Mouse (Mus musculus): Measurements from ENCODE around the gene Irf4. TPM values are rescaled to one million over a fixed set of nuclear protein-coding genes. Genes with fewer than 3 reads are reported as not detected.

Irf4 gene
- polyA plus RNA-seq, 1 experiment from 2014 or later, result 0.05 TPM

DNA sequence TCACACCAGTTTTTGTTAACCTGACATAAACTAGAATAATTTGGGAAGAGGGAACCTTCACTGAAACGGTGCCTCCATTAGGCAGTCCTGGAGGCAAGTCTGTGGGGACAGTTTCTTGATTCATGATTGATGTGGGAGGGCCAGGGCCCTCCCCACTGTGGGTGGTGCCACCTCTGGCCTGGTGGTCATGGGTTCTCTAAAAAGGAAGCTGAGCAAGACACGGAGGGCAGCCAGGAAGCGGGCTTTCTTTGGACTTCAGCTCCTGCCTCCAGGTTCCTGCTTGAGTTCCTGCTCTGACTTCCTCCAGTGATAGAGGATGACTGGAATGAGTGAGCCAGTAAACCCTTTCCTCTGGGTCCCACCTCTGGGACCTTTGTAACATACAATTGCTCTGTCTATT lies 39.4 kb downstream of the Irf4 start:
- 82% methylated on average over 3 of the region's 3 CpGs for WGBS
- Histone ChIP-seq H3K36me3 (no peaks in the 10 kb centered on the region), H3K4me2 (replicated peaks) (no peak overlapping the region), H3K27me3 (no peaks in the 10 kb centered on the region), H3K9me3 (no peaks in the 10 kb centered on the region), H3K4me3 (no peak overlapping the region), H3K27ac (no peak overlapping the region), H3K9ac (no peak overlapping the region), H3K4me1 (no peaks in the 10 kb centered on the region)
- no peak for ATAC-seq (ENCODE audit: insufficient number of reproducible peaks, insufficient read depth, low FRiP score, low TSS enrichment)

DNA sequence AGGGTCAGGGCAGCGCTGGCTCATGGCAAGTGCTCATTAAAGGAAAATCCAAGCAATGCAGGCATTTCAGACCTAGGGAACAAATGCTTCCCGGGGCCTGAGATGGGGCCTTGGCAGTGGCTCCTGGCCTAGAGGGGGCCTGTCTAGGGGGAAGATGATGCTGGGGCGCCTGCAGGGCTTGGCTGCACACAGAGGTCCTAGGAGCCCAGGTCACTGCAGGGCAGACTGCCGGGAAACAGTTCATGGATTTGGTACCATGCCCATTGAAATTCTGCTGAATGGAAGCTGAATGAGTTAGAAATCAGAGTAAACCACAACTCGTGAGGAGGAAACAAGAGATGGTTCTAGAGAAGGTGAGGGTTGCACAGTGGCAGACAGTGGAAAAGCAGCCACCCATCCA lies 41.0 kb downstream of the Irf4 start:
- Histone ChIP-seq H3K4me3 (no peak overlapping the region), H3K9ac (no peak overlapping the region), H3K4me1 (no peaks in the 10 kb centered on the region), H3K27me3 (no peaks in the 10 kb centered on the region), H3K9me3 (no peaks in the 10 kb centered on the region), H3K27ac (no peak overlapping the region), H3K36me3 (no peaks in the 10 kb centered on the region), H3K4me2 (replicated peaks) (no peak overlapping the region)
- no peak for ATAC-seq (ENCODE audit: insufficient number of reproducible peaks, insufficient read depth, low FRiP score, low TSS enrichment)
- WGBS, result 69% methylated on average over 5 of the region's 5 CpGs

DNA sequence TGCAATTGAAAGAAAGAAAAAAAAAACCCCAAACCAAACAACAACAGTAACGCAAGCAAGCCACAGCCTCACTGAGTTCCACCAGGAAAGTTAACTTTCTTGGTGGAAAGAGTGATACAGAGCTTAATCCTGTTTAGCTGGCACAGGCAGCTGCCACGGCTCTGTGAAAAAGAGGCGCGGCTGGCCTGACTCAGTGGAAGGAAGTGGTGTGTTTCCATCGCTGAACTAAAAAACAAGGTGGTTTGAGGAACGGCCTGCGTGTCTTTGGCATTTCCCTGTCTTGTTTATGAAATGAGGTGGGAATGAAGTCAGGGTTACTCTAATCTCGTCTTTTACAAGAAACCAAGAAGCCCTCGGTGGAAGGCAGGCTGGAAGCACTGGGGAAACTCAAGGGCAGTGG lies 43.3 kb downstream of the Irf4 start:
- H3K4me3 ChIP-seq, result no peak overlapping the region
- no peaks in the 10 kb centered on the region for H3K9me3 ChIP-seq
- H3K27me3 ChIP-seq, result no peaks in the 10 kb centered on the region
- ATAC-seq (ENCODE audit: insufficient number of reproducible peaks, insufficient read depth, low FRiP score, low TSS enrichment), result no peak
- no peak overlapping the region for H3K9ac ChIP-seq
- H3K4me1 ChIP-seq, result no peaks in the 10 kb centered on the region
- no peak overlapping the region for H3K4me2 ChIP-seq (replicated peaks)
- H3K36me3 ChIP-seq, result no peaks in the 10 kb centered on the region
- H3K27ac ChIP-seq, result no peak overlapping the region
- 81% methylated on average over 9 of the region's 9 CpGs for WGBS

DNA sequence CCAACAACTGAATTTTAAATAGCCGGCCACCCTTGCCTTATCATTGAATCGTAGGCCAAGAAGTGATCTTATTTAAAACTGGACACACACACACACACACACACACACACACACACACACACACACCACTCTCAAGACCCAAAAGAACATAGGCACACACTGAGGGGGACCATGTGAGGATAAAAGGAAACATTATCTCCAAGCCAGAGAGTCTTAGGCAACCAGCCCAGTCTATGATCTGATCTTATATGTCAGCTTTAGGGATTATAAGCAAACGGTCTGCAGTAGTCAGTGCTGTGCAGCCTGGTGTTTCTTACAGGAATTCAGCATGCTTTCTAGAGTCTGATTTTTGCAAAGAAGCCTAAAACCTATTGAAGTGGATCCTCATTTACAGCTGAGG lies 43.7 kb downstream of the Irf4 start:
- H3K27me3 ChIP-seq, result no peaks in the 10 kb centered on the region
- no peak overlapping the region for H3K27ac ChIP-seq
- no peak overlapping the region for H3K9ac ChIP-seq
- no peak overlapping the region for H3K4me3 ChIP-seq
- no peak for ATAC-seq (ENCODE audit: insufficient number of reproducible peaks, insufficient read depth, low FRiP score, low TSS enrichment)
- no peak overlapping the region for H3K4me2 ChIP-seq (replicated peaks)
- WGBS, result 74% methylated on average over 3 of the region's 3 CpGs
- H3K4me1 ChIP-seq, result no peaks in the 10 kb centered on the region
- H3K9me3 ChIP-seq, result no peaks in the 10 kb centered on the region
- H3K36me3 ChIP-seq, result no peaks in the 10 kb centered on the region

DNA sequence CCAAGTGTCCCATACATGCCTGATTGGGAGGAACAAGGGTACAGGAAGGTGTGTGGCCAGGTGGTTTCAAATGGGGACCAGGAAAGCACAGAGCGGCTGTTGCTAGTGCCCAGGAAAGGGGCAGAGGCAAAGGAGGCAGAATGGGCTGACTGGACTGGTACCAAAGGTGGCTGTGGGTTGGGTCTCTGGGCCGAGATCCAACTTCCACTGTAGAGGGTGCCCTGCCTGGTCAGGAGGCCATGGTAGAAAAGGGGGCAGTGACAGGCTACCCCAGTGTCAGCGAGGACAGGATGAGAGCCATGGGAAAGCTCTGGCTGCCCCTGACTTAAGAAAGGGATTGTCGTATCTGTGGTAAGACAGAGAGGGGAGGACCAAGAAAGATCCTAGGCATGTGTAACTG lies 44.2 kb downstream of the Irf4 start:
- no peaks in the 10 kb centered on the region for H3K4me1 ChIP-seq
- H3K27me3 ChIP-seq, result no peaks in the 10 kb centered on the region
- no peaks in the 10 kb centered on the region for H3K36me3 ChIP-seq
- H3K9ac ChIP-seq, result no peak overlapping the region
- 87% methylated on average over 4 of the region's 4 CpGs for WGBS
- no peak for ATAC-seq (ENCODE audit: insufficient number of reproducible peaks, insufficient read depth, low FRiP score, low TSS enrichment)
- H3K27ac ChIP-seq, result no peak overlapping the region
- no peak overlapping the region for H3K4me3 ChIP-seq
- H3K9me3 ChIP-seq, result no peaks in the 10 kb centered on the region
- no peak overlapping the region for H3K4me2 ChIP-seq (replicated peaks)

DNA sequence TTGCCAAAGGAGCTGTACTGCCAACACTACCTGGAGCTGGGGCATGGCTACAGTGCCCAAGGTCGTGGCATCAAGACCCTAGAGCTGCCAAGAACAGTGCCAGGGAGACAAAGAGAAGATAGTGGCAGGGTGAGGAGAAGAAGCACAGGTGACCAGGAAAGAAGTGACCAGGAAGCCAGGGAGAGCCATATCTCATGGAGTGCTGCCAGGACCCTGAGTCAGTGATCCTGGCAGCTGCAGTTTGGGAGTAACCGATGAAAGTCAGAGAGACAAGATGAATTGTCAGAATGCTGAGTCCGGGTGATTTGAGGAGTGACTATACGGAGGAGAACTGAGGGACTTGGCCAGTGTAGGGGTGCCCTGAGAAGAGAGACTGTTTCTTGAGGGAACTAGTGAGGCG lies 44.6 kb downstream of the Irf4 start:
- Histone ChIP-seq H3K4me3 (no peak overlapping the region), H3K9me3 (no peaks in the 10 kb centered on the region), H3K9ac (no peak overlapping the region), H3K4me1 (no peaks in the 10 kb centered on the region), H3K36me3 (no peaks in the 10 kb centered on the region), H3K27me3 (no peaks in the 10 kb centered on the region), H3K27ac (no peak overlapping the region), H3K4me2 (replicated peaks) (no peak overlapping the region)
- no peak for ATAC-seq (ENCODE audit: insufficient number of reproducible peaks, insufficient read depth, low FRiP score, low TSS enrichment)
- 89% methylated on average over 5 of the region's 5 CpGs for WGBS

DNA sequence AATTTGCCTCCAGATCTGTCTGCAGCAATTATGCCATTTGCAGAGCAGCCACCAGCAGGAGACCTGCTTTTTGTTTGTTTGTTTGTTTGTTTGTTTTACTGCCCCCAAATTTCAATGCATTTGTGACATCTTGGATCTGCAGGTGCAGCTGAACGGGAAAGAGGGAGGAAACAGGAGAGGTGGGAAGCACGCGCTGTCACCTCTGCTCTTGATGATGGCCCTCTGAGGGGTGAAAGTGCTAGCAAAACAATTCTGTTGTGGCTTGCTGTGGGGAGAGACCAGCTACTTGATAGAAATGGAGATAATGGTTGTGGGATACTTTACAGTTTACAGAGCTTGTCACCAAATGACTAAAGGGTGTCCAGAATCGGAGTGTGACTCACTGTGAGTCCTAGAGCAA lies 46.9 kb downstream of the Irf4 start:
- no peaks in the 10 kb centered on the region for H3K36me3 ChIP-seq
- no peaks in the 10 kb centered on the region for H3K9me3 ChIP-seq
- H3K4me3 ChIP-seq, result no peak overlapping the region
- 84% methylated on average over 4 of the region's 4 CpGs for WGBS
- no peaks in the 10 kb centered on the region for H3K27me3 ChIP-seq
- no peak overlapping the region for H3K9ac ChIP-seq
- ATAC-seq (ENCODE audit: insufficient number of reproducible peaks, insufficient read depth, low FRiP score, low TSS enrichment), result no peak
- no peaks in the 10 kb centered on the region for H3K4me1 ChIP-seq
- no peak overlapping the region for H3K27ac ChIP-seq
- no peak overlapping the region for H3K4me2 ChIP-seq (replicated peaks)

DNA sequence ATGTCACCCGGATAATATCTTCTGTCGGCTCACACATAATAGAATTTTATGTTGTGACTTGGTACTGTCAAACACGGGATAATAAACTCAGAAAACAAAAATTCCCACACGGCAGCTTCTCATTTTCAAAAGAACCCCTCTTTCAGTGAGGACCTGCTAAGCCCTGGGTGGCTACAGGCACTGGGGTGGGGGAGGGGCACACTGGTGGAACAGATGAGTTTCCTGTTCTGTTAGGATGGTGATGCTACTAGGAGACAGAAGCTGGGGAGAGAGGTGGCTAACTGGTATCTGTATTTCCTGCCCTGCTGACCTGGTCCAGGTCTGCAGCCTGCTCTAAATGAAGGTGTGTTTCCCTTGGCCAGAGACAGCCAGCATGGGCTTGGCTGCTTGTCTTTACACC lies 52.9 kb downstream of the Irf4 start:
- Histone ChIP-seq H3K27ac (no peak overlapping the region), H3K4me2 (replicated peaks) (no peak overlapping the region), H3K4me1 (no peaks in the 10 kb centered on the region), H3K9me3 (no peaks in the 10 kb centered on the region), H3K4me3 (no peak overlapping the region), H3K36me3 (no peaks in the 10 kb centered on the region), H3K9ac (no peak overlapping the region), H3K27me3 (no peaks in the 10 kb centered on the region)
- 66% methylated on average over 4 of the region's 4 CpGs for WGBS
- no peak for ATAC-seq (ENCODE audit: insufficient number of reproducible peaks, insufficient read depth, low FRiP score, low TSS enrichment)

DNA sequence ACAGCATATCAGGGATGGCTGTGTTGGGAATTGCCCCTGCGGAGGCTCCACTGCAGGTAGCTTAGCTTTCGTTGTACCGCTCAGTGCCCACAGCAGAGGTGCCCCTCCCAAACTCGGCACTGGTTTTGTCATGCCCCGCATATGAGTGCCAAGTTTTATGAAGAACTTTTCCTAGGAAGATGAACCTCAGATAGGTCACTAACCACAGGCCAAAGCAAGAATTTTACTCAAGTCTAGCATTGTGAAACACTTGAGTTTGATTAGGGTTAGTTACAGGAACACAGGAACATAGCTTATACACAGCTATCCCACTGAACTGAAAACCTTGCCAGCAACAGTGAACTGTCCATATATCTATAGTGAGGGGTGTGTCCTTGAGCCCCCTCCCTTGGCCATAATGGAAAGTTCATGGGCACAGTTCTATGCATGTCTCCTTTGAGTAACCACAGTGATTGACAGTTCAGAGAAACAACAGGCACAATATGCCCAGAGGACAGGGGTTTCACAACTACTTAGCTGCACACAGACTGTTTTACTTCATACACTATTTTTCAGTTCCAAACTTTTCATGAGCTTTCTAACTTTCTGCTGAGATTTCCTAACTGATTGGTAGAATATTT lies 53.4 kb downstream of the Irf4 start:
- no peak overlapping the region for H3K9ac ChIP-seq
- H3K9me3 ChIP-seq, result no peaks in the 10 kb centered on the region
- H3K4me3 ChIP-seq, result no peak overlapping the region
- H3K36me3 ChIP-seq, result no peaks in the 10 kb centered on the region
- no peak for ATAC-seq (ENCODE audit: insufficient number of reproducible peaks, insufficient read depth, low FRiP score, low TSS enrichment)
- H3K27me3 ChIP-seq, result no peaks in the 10 kb centered on the region
- WGBS, result 91% methylated on average over 5 of the region's 5 CpGs
- H3K27ac ChIP-seq, result no peak overlapping the region
- no peak overlapping the region for H3K4me2 ChIP-seq (replicated peaks)
- no peaks in the 10 kb centered on the region for H3K4me1 ChIP-seq

DNA sequence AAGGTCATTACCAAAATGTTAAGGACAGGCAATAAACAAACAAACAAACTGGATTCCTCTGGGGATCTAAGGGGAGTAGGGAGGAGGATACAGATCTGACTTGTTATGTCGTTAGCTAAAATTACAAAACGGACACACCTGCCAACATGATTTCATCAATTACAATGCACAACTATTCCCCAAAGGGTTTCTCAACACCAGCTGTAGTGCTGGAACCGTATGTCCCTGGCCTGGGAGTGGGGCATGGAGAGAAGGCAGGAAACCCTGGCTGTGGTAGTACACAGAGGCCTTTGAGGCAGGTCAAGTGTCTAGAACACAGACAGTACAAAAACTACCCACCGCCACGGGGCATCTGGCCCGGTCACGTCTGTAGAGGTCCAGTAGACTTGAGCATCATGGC lies 60.2 kb downstream of the Irf4 start:
- Histone ChIP-seq H3K27ac (no peak overlapping the region), H3K9me3 (no peaks in the 10 kb centered on the region), H3K27me3 (no peaks in the 10 kb centered on the region), H3K36me3 (peaks cover 6% of the 10 kb centered on the region; the same call in 1 of the 2 replicates), H3K4me1 (no peaks in the 10 kb centered on the region), H3K4me2 (replicated peaks) (no peak overlapping the region), H3K9ac (no peak overlapping the region), H3K4me3 (no peak overlapping the region)
- 71% methylated on average over 7 of the region's 7 CpGs for WGBS
- no peak for ATAC-seq (ENCODE audit: insufficient number of reproducible peaks, insufficient read depth, low FRiP score, low TSS enrichment)

DNA sequence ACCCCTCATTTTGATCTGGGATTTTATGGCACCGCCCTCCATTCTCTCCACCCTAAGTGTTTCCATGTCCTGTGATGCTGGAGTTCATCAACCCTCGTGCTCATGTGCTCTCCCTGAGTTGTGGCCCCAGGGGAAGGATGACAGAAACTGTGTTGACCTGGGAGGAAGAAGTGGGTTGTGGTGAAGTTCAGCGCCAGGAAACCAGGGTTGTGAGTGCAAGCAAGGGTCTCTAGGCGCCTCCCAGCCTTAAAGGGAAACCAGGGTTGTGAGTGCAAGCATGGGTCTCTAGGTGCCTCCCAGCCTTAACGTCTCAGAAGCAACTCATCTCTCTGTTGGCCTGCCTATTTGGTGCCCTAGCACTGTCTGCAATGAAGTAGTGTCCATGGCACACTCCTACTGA lies 64.4 kb downstream of the Irf4 start:
- Histone ChIP-seq H3K4me2 (replicated peaks) (no peak overlapping the region), H3K9me3 (no peaks in the 10 kb centered on the region), H3K27me3 (no peaks in the 10 kb centered on the region), H3K4me1 (no peaks in the 10 kb centered on the region), H3K9ac (no peak overlapping the region), H3K27ac (no peak overlapping the region), H3K36me3 (peaks cover 30% of the 10 kb centered on the region), H3K4me3 (no peak overlapping the region)
- WGBS, result 71% methylated on average over 5 of the region's 5 CpGs
- ATAC-seq (ENCODE audit: insufficient number of reproducible peaks, insufficient read depth, low FRiP score, low TSS enrichment), result no peak

DNA sequence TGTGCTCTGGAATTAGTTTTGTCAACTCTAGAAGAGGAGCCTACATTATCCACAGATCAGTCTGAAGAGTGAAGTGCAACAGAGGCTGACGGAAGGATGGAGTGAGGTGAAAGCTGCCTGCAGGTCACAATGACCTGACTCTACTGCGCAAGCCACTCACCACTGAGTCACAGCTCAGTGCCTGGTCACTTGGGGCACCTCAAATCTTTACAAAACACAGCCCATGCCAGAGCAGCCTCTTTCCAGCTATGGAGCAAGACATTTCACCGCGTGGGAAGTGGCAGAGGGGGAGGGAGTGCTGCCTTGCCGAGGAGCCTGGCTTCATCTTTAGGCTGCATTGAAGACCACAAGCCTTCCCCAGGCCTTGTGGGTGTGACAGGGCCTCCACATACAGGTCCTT lies 65.2 kb downstream of the Irf4 start:
- Histone ChIP-seq H3K27ac (no peak overlapping the region), H3K4me1 (no peaks in the 10 kb centered on the region), H3K9me3 (no peaks in the 10 kb centered on the region), H3K4me3 (no peak overlapping the region), H3K4me2 (replicated peaks) (no peak overlapping the region), H3K27me3 (no peaks in the 10 kb centered on the region), H3K36me3 (peaks cover 37% of the 10 kb centered on the region), H3K9ac (no peak overlapping the region)
- 87% methylated on average over 5 of the region's 5 CpGs for WGBS
- ATAC-seq (ENCODE audit: insufficient number of reproducible peaks, insufficient read depth, low FRiP score, low TSS enrichment), result no peak

All from embryonic facial prominence, embryonic 12.5 days (tissue).